Mouse (Mus musculus) hindbrain, embryonic 12.5 days (tissue): ENCODE measurements at regions not wholly inside any gene's neighbourhood (a gene's known extent, or its start where the extent isn't known, plus 50 kb on each side); places are given as distances from the start of the nearest gene placed in this dataset.

Source experiments
- ATAC-seq: fragments of 200-750 bp; cut with Nextera tagmentation; 2 replicates; pipeline ENCODE4 v1.8.0; 2017; ENCODE audit warnings: moderate TSS enrichment; ENCODE audit not compliant: low FRiP score
- H3K27ac ChIP-seq: fragments of 300-500 bp; sonication (generic); 2 replicates; pipeline ENCODE4 v1.5.1; 2016; ENCODE audit warnings: mild to moderate bottlenecking
- H3K27me3 ChIP-seq: fragments of 300-500 bp; sonication (generic); 2 replicates; pipeline ENCODE4 v1.6.1; 2016; ENCODE audit warnings: mild to moderate bottlenecking
- H3K36me3 ChIP-seq: fragments of 300-500 bp; sonication (generic); 2 replicates; pipeline ENCODE4 v1.6.1; 2016; ENCODE audit warnings: mild to moderate bottlenecking
- H3K4me1 ChIP-seq: fragments of 300-500 bp; sonication (generic); 2 replicates; pipeline ENCODE4 v1.6.1; 2016
- H3K4me2 ChIP-seq: fragments of 300-500 bp; sonication (generic); replicated peaks from 2 replicates; pipeline ENCODE4 v1.6.1; 2016; ENCODE audit warnings: mild to moderate bottlenecking
- H3K4me3 ChIP-seq: fragments of 300-500 bp; sonication (generic); 2 replicates; pipeline ENCODE4 v1.5.1; 2016; ENCODE audit warnings: mild to moderate bottlenecking
- H3K9ac ChIP-seq: fragments of 300-500 bp; sonication (generic); 2 replicates; pipeline ENCODE4 v1.6.1; 2016; ENCODE audit warnings: mild to moderate bottlenecking, moderate library complexity
- H3K9me3 ChIP-seq: fragments of 300-500 bp; sonication (generic); replicated peaks from 2 replicates; pipeline ENCODE4 v1.6.1; 2016; ENCODE audit warnings: mild to moderate bottlenecking
- WGBS: fragments of 180-500 bp; shearing (Covaris S2); methylation state at CpG from one replicate; pipeline ENCODE4 v1.1.7; 2016; 5-methylcytosine and 5-hydroxymethylcytosine counted together

- Histone ChIP-seq H3K9ac (no peak overlapping the region), H3K4me3 (no peak overlapping the region), H3K9me3 (no peaks in the 10 kb centered on the region), H3K4me1 (no peaks in the 10 kb centered on the region), H3K4me2 (no peak overlapping the region), H3K27ac (no peak overlapping the region), H3K27me3 (no peaks in the 10 kb centered on the region), H3K36me3 (no peaks in the 10 kb centered on the region)
- no peak for ATAC-seq
- WGBS: 74% methylated on average over 5 of the region's 5 CpGs
These were observed 588.5 kb upstream of the Atp2b1 start for GRCm38 (mm10) chr10:98325720-98326119.

GRCm38 (mm10) chr10:98332682-98333081 lies 581.5 kb upstream of the Atp2b1 start:
- no peaks in the 10 kb centered on the region for H3K4me1 ChIP-seq
- no peaks in the 10 kb centered on the region for H3K9me3 ChIP-seq
- WGBS: 81% methylated on average over 4 of the region's 4 CpGs
- no peak overlapping the region for H3K27ac ChIP-seq
- no peak overlapping the region for H3K4me2 ChIP-seq
- no peak for ATAC-seq
- H3K27me3 ChIP-seq: no peaks in the 10 kb centered on the region
- no peak overlapping the region for H3K4me3 ChIP-seq
- no peak overlapping the region for H3K9ac ChIP-seq
- no peaks in the 10 kb centered on the region for H3K36me3 ChIP-seq

GRCm38 (mm10) chr10:98333411-98334067 lies 580.7 kb upstream of the Atp2b1 start:
- Histone ChIP-seq H3K27ac (no peak overlapping the region), H3K4me2 (no peak overlapping the region), H3K4me1 (no peaks in the 10 kb centered on the region), H3K27me3 (no peaks in the 10 kb centered on the region), H3K36me3 (no peaks in the 10 kb centered on the region), H3K9me3 (no peaks in the 10 kb centered on the region), H3K4me3 (no peak overlapping the region), H3K9ac (no peak overlapping the region)
- ATAC-seq: no peak
- 73% methylated on average over 6 of the region's 6 CpGs for WGBS

GRCm38 (mm10) chr10:98343827-98344226 lies 570.4 kb upstream of the Atp2b1 start:
- no peaks in the 10 kb centered on the region for H3K36me3 ChIP-seq
- no peak for ATAC-seq

GRCm38 (mm10) chr10:98349466-98349865 lies 564.7 kb upstream of the Atp2b1 start:
- 83% methylated on average over 5 of the region's 5 CpGs for WGBS
- Histone ChIP-seq H3K4me2 (no peak overlapping the region), H3K36me3 (no peaks in the 10 kb centered on the region), H3K9ac (no peak overlapping the region), H3K27me3 (no peaks in the 10 kb centered on the region), H3K4me3 (no peak overlapping the region), H3K9me3 (no peaks in the 10 kb centered on the region), H3K27ac (no peak overlapping the region), H3K4me1 (no peaks in the 10 kb centered on the region)
- ATAC-seq: no peak

More at GRCm38 (mm10) chr10:98343827-98344226, 570.4 kb upstream of the Atp2b1 start:
- Histone ChIP-seq H3K4me1 (no peaks in the 10 kb centered on the region), H3K4me3 (no peak overlapping the region), H3K27me3 (no peaks in the 10 kb centered on the region), H3K9me3 (no peaks in the 10 kb centered on the region), H3K4me2 (no peak overlapping the region), H3K9ac (no peak overlapping the region), H3K27ac (no peak overlapping the region)
- WGBS: 87% methylated on average over 5 of the region's 5 CpGs

GRCm38 (mm10) chr10:98350318-98350926 lies 563.8 kb upstream of the Atp2b1 start:
- Histone ChIP-seq H3K36me3 (no peaks in the 10 kb centered on the region), H3K27me3 (no peaks in the 10 kb centered on the region), H3K4me2 (no peak overlapping the region), H3K4me3 (no peak overlapping the region), H3K27ac (no peak overlapping the region), H3K9ac (no peak overlapping the region), H3K4me1 (no peaks in the 10 kb centered on the region), H3K9me3 (no peaks in the 10 kb centered on the region)
- ATAC-seq: no peak
- 93% methylated on average over 6 of the region's 6 CpGs for WGBS

- H3K4me2 ChIP-seq: no peak overlapping the region
- H3K9me3 ChIP-seq: no peaks in the 10 kb centered on the region
- no peak for ATAC-seq
- no peak overlapping the region for H3K4me3 ChIP-seq
- H3K4me1 ChIP-seq: no peaks in the 10 kb centered on the region
- no peaks in the 10 kb centered on the region for H3K36me3 ChIP-seq
- no peak overlapping the region for H3K27ac ChIP-seq
- no peak overlapping the region for H3K9ac ChIP-seq
- 72% methylated on average over 2 of the region's 2 CpGs for WGBS
- H3K27me3 ChIP-seq: no peaks in the 10 kb centered on the region
These were observed 562.1 kb upstream of the Atp2b1 start for GRCm38 (mm10) chr10:98352061-98352460.

GRCm38 (mm10) chr10:98354486-98354885 lies 559.7 kb upstream of the Atp2b1 start:
- Histone ChIP-seq H3K27me3 (no peaks in the 10 kb centered on the region), H3K9me3 (no peaks in the 10 kb centered on the region), H3K36me3 (no peaks in the 10 kb centered on the region), H3K27ac (no peak overlapping the region), H3K4me2 (no peak overlapping the region), H3K9ac (no peak overlapping the region), H3K4me1 (no peaks in the 10 kb centered on the region), H3K4me3 (no peak overlapping the region)
- no peak for ATAC-seq
- 95% methylated on average over 2 of the region's 2 CpGs for WGBS

GRCm38 (mm10) chr10:98364604-98365003 lies 549.6 kb upstream of the Atp2b1 start:
- no peaks in the 10 kb centered on the region for H3K27me3 ChIP-seq
- H3K36me3 ChIP-seq: no peaks in the 10 kb centered on the region

GRCm38 (mm10) chr10:98372561-98372960 lies 541.6 kb upstream of the Atp2b1 start:
- Histone ChIP-seq H3K4me3 (no peak overlapping the region), H3K9ac (no peak overlapping the region), H3K9me3 (no peaks in the 10 kb centered on the region), H3K4me2 (no peak overlapping the region), H3K27ac (no peak overlapping the region), H3K27me3 (no peaks in the 10 kb centered on the region), H3K4me1 (no peaks in the 10 kb centered on the region), H3K36me3 (no peaks in the 10 kb centered on the region)
- no peak for ATAC-seq
- WGBS: 65% methylated on average over 4 of the region's 4 CpGs

More at GRCm38 (mm10) chr10:98364604-98365003, 549.6 kb upstream of the Atp2b1 start:
- Histone ChIP-seq H3K4me3 (no peak overlapping the region), H3K9ac (no peak overlapping the region), H3K4me2 (no peak overlapping the region), H3K4me1 (no peaks in the 10 kb centered on the region), H3K9me3 (no peaks in the 10 kb centered on the region), H3K27ac (no peak overlapping the region)
- ATAC-seq: no peak
- WGBS: 78% methylated on average over 2 of the region's 2 CpGs

GRCm38 (mm10) chr10:98373314-98373713 lies 540.9 kb upstream of the Atp2b1 start:
- no peak overlapping the region for H3K9ac ChIP-seq
- H3K4me3 ChIP-seq: no peak overlapping the region
- no peaks in the 10 kb centered on the region for H3K27me3 ChIP-seq
- H3K27ac ChIP-seq: no peak overlapping the region
- no peaks in the 10 kb centered on the region for H3K4me1 ChIP-seq
- H3K4me2 ChIP-seq: no peak overlapping the region
- H3K36me3 ChIP-seq: no peaks in the 10 kb centered on the region
- WGBS: 87% methylated on average over 3 of the region's 3 CpGs
- no peaks in the 10 kb centered on the region for H3K9me3 ChIP-seq
- ATAC-seq: no peak

GRCm38 (mm10) chr10:98374684-98375083 lies 539.5 kb upstream of the Atp2b1 start:
- H3K4me2 ChIP-seq: no peak overlapping the region
- no peak for ATAC-seq
- no peaks in the 10 kb centered on the region for H3K9me3 ChIP-seq

GRCm38 (mm10) chr10:98388543-98388942 lies 525.7 kb upstream of the Atp2b1 start:
- H3K4me3 ChIP-seq: no peak overlapping the region
- no peak for ATAC-seq
- no peaks in the 10 kb centered on the region for H3K36me3 ChIP-seq
- no peak overlapping the region for H3K9ac ChIP-seq
- H3K27me3 ChIP-seq: no peaks in the 10 kb centered on the region
- no peak overlapping the region for H3K4me2 ChIP-seq
- no peaks in the 10 kb centered on the region for H3K4me1 ChIP-seq
- no peak overlapping the region for H3K27ac ChIP-seq
- H3K9me3 ChIP-seq: no peaks in the 10 kb centered on the region

More at GRCm38 (mm10) chr10:98374684-98375083, 539.5 kb upstream of the Atp2b1 start:
- Histone ChIP-seq H3K36me3 (no peaks in the 10 kb centered on the region), H3K4me1 (no peaks in the 10 kb centered on the region), H3K27me3 (no peaks in the 10 kb centered on the region), H3K4me3 (no peak overlapping the region), H3K9ac (no peak overlapping the region), H3K27ac (no peak overlapping the region)
